Mouse (Mus musculus) liver, postnatal 0 days (tissue): ENCODE results near the gene Rab7. TPM values are rescaled to one million over a fixed set of nuclear protein-coding genes. Genes with fewer than 3 reads are reported as not detected.

Experiments
- ATAC-seq: fragments of 200-750 bp; cut with Nextera tagmentation; 2 replicates; pipeline ENCODE4 v1.8.0; 2017; ENCODE audit warnings: mild to moderate bottlenecking, moderate library complexity
- DNase-seq: peaks from one replicate; pipeline ENCODE4 v3.0.0-alpha.2; 2016
- H3K27ac ChIP-seq: fragments of 300-500 bp; sonication (generic); 2 replicates; pipeline ENCODE4 v1.5.1; 2014; ENCODE audit warnings: antibody characterized with exemption, moderate library complexity, mild to moderate bottlenecking, low read depth
- H3K27me3 ChIP-seq: fragments of 300-500 bp; sonication (generic); 2 replicates; pipeline ENCODE4 v1.6.1; 2014; ENCODE audit warnings: low read length, control low read depth, mixed read lengths; ENCODE audit not compliant: insufficient read depth
- H3K36me3 ChIP-seq: fragments of 300-500 bp; sonication (generic); replicated peaks from 2 replicates; pipeline ENCODE4 v1.6.1; 2014; ENCODE audit warnings: mild to moderate bottlenecking, control low read depth, low read length, moderate library complexity, mixed read lengths; ENCODE audit not compliant: insufficient read depth
- H3K4me1 ChIP-seq: fragments of 300-500 bp; sonication (generic); 2 replicates; pipeline ENCODE4 v1.6.1; 2014; ENCODE audit warnings: antibody characterized with exemption, mild to moderate bottlenecking, control low read depth; ENCODE audit not compliant: insufficient read depth
- H3K4me2 ChIP-seq: fragments of 300-500 bp; sonication (generic); 2 replicates; pipeline ENCODE4 v1.6.1; 2014; ENCODE audit warnings: low read depth, mild to moderate bottlenecking, low read length, moderate library complexity, mixed read lengths
- H3K4me3 ChIP-seq: fragments of 300-500 bp; sonication (generic); 2 replicates; pipeline ENCODE4 v1.5.1; 2014; ENCODE audit warnings: low read depth, low read length
- H3K9ac ChIP-seq: fragments of 300-500 bp; sonication (generic); replicated peaks from 2 replicates; pipeline ENCODE4 v1.6.1; 2014; ENCODE audit warnings: mild to moderate bottlenecking, moderate library complexity
- H3K9me3 ChIP-seq: fragments of 300-500 bp; sonication (generic); 2 replicates; pipeline ENCODE4 v1.6.1; 2016; ENCODE audit warnings: mild to moderate bottlenecking, control low read depth, low read length, mixed read lengths
- CTCF ChIP-seq: sonication (generic); IDR thresholded peaks from 2 replicates; pipeline ENCODE4 v1.5.1; 2016; ENCODE audit warnings: antibody characterized with exemption, low read depth
- EP300 ChIP-seq: IDR thresholded peaks from 2 replicates; pipeline ENCODE4 v1.6.1; 2016; ENCODE audit warnings: antibody characterized with exemption, low read depth, mild to moderate bottlenecking
- WGBS: fragments of 180-500 bp; shearing (Covaris S2); extraction: QIAGEN DNeasy Blood & Tissue Kit; methylation state at CpG from one replicate; pipeline ENCODE4 v1.1.7; 2014; ENCODE audit not compliant: insufficient replicate concordance; 5-methylcytosine and 5-hydroxymethylcytosine counted together
- polyA plus RNA-seq: library from polyadenylated mRNA; unstranded; fragments of >200 nt; fragmentation: Nextera tagmentation; extraction: Ambion mirVana; gene quantifications from 2 replicates; pipeline ENCODE4 v1.2.1, GENCODE M21; 2015

Rab7 gene
- polyA plus RNA-seq, 1 experiment from 2014 or later, result 110 TPM

- H3K27ac ChIP-seq, result peak overlapping the region; percentile 85
These were observed 2.8 kb upstream of the Rab7 start for GRCm38 (mm10) chr6:88047853-88048252.

GRCm38 (mm10) chr6:88045406-88045766, 316 bp upstream of the Rab7 start:
- Histone ChIP-seq H3K9ac (no peak overlapping the region), H3K4me1 (peaks cover 46% of the 10 kb centered on the region), H3K27ac (peak overlapping the region; percentile 93), H3K9me3 (no peaks in the 10 kb centered on the region), H3K4me3 (peak overlapping the region; percentile 74), H3K27me3 (no peaks in the 10 kb centered on the region), H3K36me3 (peaks cover under 1% of the 10 kb centered on the region; the same call in 1 of the 2 replicates), H3K4me2 (peak overlapping the region; percentile 59)
- ATAC-seq (no peak), DNase-seq (no peak)
- TF ChIP-seq CTCF, result no peak
- no peak; the same call in 1 of the 2 replicates for TF ChIP-seq EP300
- 27% methylated on average over 3 of the region's 3 CpGs for WGBS

More at GRCm38 (mm10) chr6:88047853-88048252, 2.8 kb upstream of the Rab7 start:
- Histone ChIP-seq H3K9me3 (no peaks in the 10 kb centered on the region), H3K4me1 (peaks cover 43% of the 10 kb centered on the region), H3K27me3 (no peaks in the 10 kb centered on the region), H3K9ac (no peak overlapping the region), H3K4me2 (0 out of 2 replicates have a peak overlapping the region, but pooled peaks have one; percentile 19), H3K4me3 (no peak overlapping the region), H3K36me3 (no peaks in the 10 kb centered on the region)
- ATAC-seq (no peak), DNase-seq (no peak)
- 35% methylated on average over 5 of the region's 5 CpGs for WGBS
- TF ChIP-seq CTCF (no peak), EP300 (no peak)

GRCm38 (mm10) chr6:88044234-88044576, 865 bp downstream of the Rab7 start:
- TF ChIP-seq CTCF, result no peak
- no peak for TF ChIP-seq EP300
- peak overlapping the region; percentile 86 for H3K4me2 ChIP-seq
- H3K9me3 ChIP-seq, result no peaks in the 10 kb centered on the region
- ATAC-seq (no peak), DNase-seq (no peak)
- H3K4me1 ChIP-seq, result peaks cover 43% of the 10 kb centered on the region
- H3K36me3 ChIP-seq, result peaks cover 6% of the 10 kb centered on the region; the same call in 1 of the 2 replicates
- peak overlapping the region; percentile 93 for H3K27ac ChIP-seq
- H3K9ac ChIP-seq, result peak overlapping the region; percentile 90
- no peaks in the 10 kb centered on the region for H3K27me3 ChIP-seq
- WGBS, result 5% methylated on average over 3 of the region's 3 CpGs
- H3K4me3 ChIP-seq, result peak overlapping the region; percentile 74

DNA sequence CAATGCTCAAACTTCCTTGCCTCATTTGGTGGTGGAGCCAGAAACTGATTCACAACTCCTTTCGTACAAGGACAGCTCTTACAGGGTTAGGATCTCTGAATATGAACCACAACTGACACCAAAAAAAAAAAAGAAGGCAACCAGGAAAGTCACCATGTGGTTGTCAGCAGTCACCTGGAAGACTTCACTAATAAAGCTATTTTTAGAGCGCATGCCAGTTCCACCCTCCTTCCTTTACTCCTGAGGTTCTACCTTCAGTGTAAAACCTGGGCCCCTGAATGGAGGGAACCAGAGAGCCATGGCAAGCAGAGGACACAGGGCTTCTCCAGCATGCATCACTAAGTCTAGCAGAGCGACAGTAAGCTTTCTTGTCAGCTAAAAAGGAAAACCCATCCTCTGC, 2.7 kb downstream of the Rab7 start:
- no peak overlapping the region for H3K9ac ChIP-seq
- H3K27ac ChIP-seq, result no peak overlapping the region
- ATAC-seq, result no peak
- H3K36me3 ChIP-seq, result peaks cover 16% of the 10 kb centered on the region
- no peak for DNase-seq
- WGBS, result 84% methylated on average over 3 of the region's 3 CpGs
- no peak for TF ChIP-seq EP300
- no peak for TF ChIP-seq CTCF
- no peaks in the 10 kb centered on the region for H3K27me3 ChIP-seq
- peaks cover 40% of the 10 kb centered on the region for H3K4me1 ChIP-seq
- no peak overlapping the region for H3K4me3 ChIP-seq
- H3K4me2 ChIP-seq, result peak overlapping the region; percentile 2; the same call in 1 of the 2 replicates
- no peaks in the 10 kb centered on the region for H3K9me3 ChIP-seq

DNA sequence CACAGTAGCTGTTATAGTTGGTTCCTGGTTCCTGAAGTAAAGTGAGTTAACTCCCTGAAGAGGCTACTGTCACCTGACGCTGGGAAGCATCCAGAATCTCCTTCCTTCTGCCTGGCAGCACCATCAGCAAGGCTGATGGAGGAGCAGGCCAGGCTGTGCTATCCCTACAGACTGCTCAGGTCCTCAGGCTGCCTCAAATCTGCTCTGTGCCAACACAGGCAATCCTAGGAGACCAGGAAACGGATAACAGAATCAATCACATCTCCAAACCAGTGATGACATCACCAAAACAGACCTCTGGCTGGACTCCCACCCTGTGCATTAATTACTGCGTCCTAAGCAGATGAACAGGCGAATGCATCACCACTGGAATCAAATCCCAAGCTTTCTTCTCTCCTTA, 3.8 kb downstream of the Rab7 start:
- 70% methylated on average over 4 of the region's 4 CpGs for WGBS
- H3K27me3 ChIP-seq, result no peaks in the 10 kb centered on the region
- no peak overlapping the region for H3K27ac ChIP-seq
- no peak overlapping the region for H3K4me2 ChIP-seq
- H3K9ac ChIP-seq, result no peak overlapping the region
- peaks cover 41% of the 10 kb centered on the region for H3K4me1 ChIP-seq
- H3K9me3 ChIP-seq, result no peaks in the 10 kb centered on the region
- TF ChIP-seq CTCF, result no peak
- TF ChIP-seq EP300, result no peak
- no peak for DNase-seq
- ATAC-seq, result no peak
- H3K36me3 ChIP-seq, result peaks cover 20% of the 10 kb centered on the region
- no peak overlapping the region for H3K4me3 ChIP-seq

DNA sequence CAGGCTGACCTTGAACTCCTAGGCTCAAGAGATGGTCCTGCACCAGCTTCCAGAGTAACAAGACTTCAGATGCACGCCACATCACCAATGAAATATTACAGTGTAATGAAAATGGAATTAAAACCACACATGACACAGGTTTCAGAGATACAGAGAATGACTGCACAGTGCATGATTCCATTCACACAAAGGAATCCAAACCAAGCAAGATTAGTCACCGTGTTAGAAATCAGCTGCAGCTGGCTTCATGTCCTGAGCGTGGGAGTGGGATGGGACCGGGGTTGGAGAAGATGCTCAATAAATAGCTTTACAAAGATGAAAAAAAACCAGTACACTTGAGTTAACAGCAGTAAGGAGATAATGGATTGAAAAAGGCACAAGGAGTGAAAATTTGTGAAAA, 5.6 kb downstream of the Rab7 start:
- Histone ChIP-seq H3K4me2 (no peak overlapping the region), H3K4me1 (peaks cover 37% of the 10 kb centered on the region), H3K9me3 (no peaks in the 10 kb centered on the region), H3K4me3 (no peak overlapping the region), H3K27me3 (no peaks in the 10 kb centered on the region), H3K27ac (no peak overlapping the region), H3K9ac (no peak overlapping the region), H3K36me3 (peaks cover 25% of the 10 kb centered on the region)
- no peak for DNase-seq
- ATAC-seq, result no peak
- WGBS, result 90% methylated on average over 4 of the region's 4 CpGs
- no peak for TF ChIP-seq CTCF
- TF ChIP-seq EP300, result no peak
